In the genomic region with DNA sequence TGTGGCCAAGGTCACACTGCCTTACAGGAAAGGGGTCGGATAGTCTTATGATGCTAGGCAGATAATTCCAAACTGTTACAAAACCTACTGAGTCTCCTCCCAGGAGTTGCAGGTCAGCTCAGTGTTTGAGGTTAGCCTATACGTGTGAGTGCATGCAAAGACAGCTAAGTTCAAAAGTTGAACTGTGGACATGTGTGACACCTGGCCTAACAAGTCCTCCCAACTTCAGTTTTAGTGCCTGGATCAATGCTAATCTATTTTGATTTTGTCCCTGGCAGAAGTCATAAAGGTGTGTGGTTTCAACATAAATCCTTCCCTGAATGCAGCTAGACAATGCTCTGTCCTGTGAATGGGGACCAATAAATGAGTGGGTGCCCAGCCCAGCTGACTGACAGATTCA, we compare ENCODE assay signal across 22 mouse cellular contexts.
A peak's percentile ranks its signal among the peaks of the same experiment; 100 is the strongest.
DNase-seq lines count a peak whose midpoint lies in the region; ATAC-seq and TF ChIP-seq lines count a peak whose summit lies in the region.
"Had no signal": no experiment of that assay in that cellular context is flagged by ENCODE, and none has a peak within 500 bp of the region (broad histone marks: within the 10 kb centered on the region; RNA-seq: fewer than 3 reads in every experiment).

No protein-coding gene starts in this region.

- H3K27me3 ChIP-seq in heart, embryonic 11.5 days (ENCODE audit: control insufficient read depth, insufficient read depth, low read length): no peaks in the 10 kb centered on the region
- no peaks in the 10 kb centered on the region for H3K27me3 ChIP-seq in heart, embryonic 16.5 days (ENCODE audit: control insufficient read depth, insufficient read depth, low read length)
- no peaks in the 10 kb centered on the region for H3K27me3 ChIP-seq in intestine, postnatal 0 days (replicated peaks; ENCODE audit: control insufficient read depth, insufficient read depth, low read length)
- H3K27me3 ChIP-seq: CH12.LX, Patski had no signal

- no peak overlapping the region for H3K27ac ChIP-seq in heart, embryonic 11.5 days (ENCODE audit: low read depth, low read length)
- peak overlapping the region; percentile 33; the same call in 1 of the 2 replicates for H3K27ac ChIP-seq in heart, embryonic 16.5 days (ENCODE audit: low read length)
- H3K27ac ChIP-seq in intestine, postnatal 0 days (ENCODE audit: low read depth, low read length): no peak overlapping the region

- TF ChIP-seq CTCF in intestine, postnatal 0 days (IDR thresholded peaks at IDR 0.05; ENCODE audit: low read depth): no peak

- H3K4me1 ChIP-seq in heart, embryonic 11.5 days (ENCODE audit: control insufficient read depth, insufficient read depth, low read length): no peaks in the 10 kb centered on the region
- H3K4me1 ChIP-seq in heart, embryonic 16.5 days (ENCODE audit: control insufficient read depth, insufficient read depth, low read length): no peaks in the 10 kb centered on the region
- no peaks in the 10 kb centered on the region for H3K4me1 ChIP-seq in intestine, postnatal 0 days (replicated peaks; ENCODE audit: control insufficient read depth, insufficient read depth, low read length)

- 75% methylated on average over 2 of the region's 2 CpGs for WGBS in heart, embryonic 11.5 days (ENCODE audit: insufficient replicate concordance)
- 72% methylated on average over 2 of the region's 2 CpGs for WGBS in heart, embryonic 16.5 days
- 52% methylated on average over 2 of the region's 2 CpGs for WGBS in intestine, postnatal 0 days

- peaks cover 18% of the 10 kb centered on the region for H3K36me3 ChIP-seq in heart, embryonic 11.5 days (ENCODE audit: control insufficient read depth, insufficient read depth, low read length)
- peaks cover 35% of the 10 kb centered on the region for H3K36me3 ChIP-seq in heart, embryonic 16.5 days (ENCODE audit: control insufficient read depth, insufficient read depth)
- H3K36me3 ChIP-seq in intestine, postnatal 0 days (ENCODE audit: control insufficient read depth, insufficient read depth): peaks cover 6% of the 10 kb centered on the region

- H3K9me3 ChIP-seq in heart, embryonic 11.5 days (replicated peaks; ENCODE audit: control insufficient read depth, low read length): no peaks in the 10 kb centered on the region
- no peaks in the 10 kb centered on the region for H3K9me3 ChIP-seq in heart, embryonic 16.5 days (replicated peaks; ENCODE audit: control insufficient read depth, low read length)
- H3K9me3 ChIP-seq in intestine, postnatal 0 days (ENCODE audit: control insufficient read depth): no peaks in the 10 kb centered on the region
- H3K9me3 ChIP-seq: G1E had no signal

- ATAC-seq in heart, embryonic 11.5 days (replicated peaks; ENCODE audit: insufficient number of reproducible peaks, low FRiP score, low TSS enrichment): no peak
- ATAC-seq in heart, embryonic 16.5 days (replicated peaks; ENCODE audit: extremely low read depth, insufficient read depth, low FRiP score): no peak
- no peak for ATAC-seq in intestine, postnatal 0 days
- ATAC-seq: activated CD4-positive, CD25-positive, alpha-beta regulatory T cell, adult 4 months; CD4-positive, CD25-positive, alpha-beta regulatory T cell, adult 4 months; Patski had no signal

- intact Hi-C loops in heart, postnatal 25 days (cut with DNase I): no loop called here

- H3K4me3 ChIP-seq in heart, embryonic 11.5 days (ENCODE audit: low read depth, low read length): no peak overlapping the region
- H3K4me3 ChIP-seq in heart, embryonic 16.5 days (ENCODE audit: low read length): no peak overlapping the region
- no peak overlapping the region for H3K4me3 ChIP-seq in intestine, postnatal 0 days (ENCODE audit: low read depth, low read length)

- peak; percentile 46 for DNase-seq in heart, adult 11 months
- DNase-seq in heart, postnatal 25 days (ENCODE audit: low spot score): no peak
- DNase-seq in fat pad, adult 2 months (ENCODE audit: extremely low read depth, low read depth, low spot score): peak; percentile 51
- DNase-seq in gonadal fat pad, adult 2 months (ENCODE audit: low read depth): peak; percentile 68
- DNase-seq in layer of hippocampus, postnatal 25 days (ENCODE audit: extremely low spot score in 1 of 2, low spot score in 1 of 2): no peak
- DNase-seq: adrenal gland, adult 2 months; adrenal gland, adult 8-10 months; adrenal gland, postnatal 10 days; adrenal gland, postnatal 14 days; adrenal gland, postnatal 25 days; adrenal gland, postnatal 36 days; B cell, adult 2 months; cerebellum, adult 11 months; cerebellum, adult 11-12 months had no signal

- H3K9ac ChIP-seq in heart, embryonic 11.5 days (ENCODE audit: low read depth, low read length): no peak overlapping the region
- no peak overlapping the region for H3K9ac ChIP-seq in heart, embryonic 16.5 days (ENCODE audit: low read length)
- no peak overlapping the region for H3K9ac ChIP-seq in intestine, postnatal 0 days (ENCODE audit: low read depth, low read length)

- no peak overlapping the region for H3K4me2 ChIP-seq in heart, embryonic 11.5 days
- H3K4me2 ChIP-seq in heart, embryonic 16.5 days (ENCODE audit: low read depth, low read length): no peak overlapping the region
- no peak overlapping the region for H3K4me2 ChIP-seq in intestine, postnatal 0 days (replicated peaks; ENCODE audit: low read depth)

Comparison
In these comparisons a context has a peak if more than half of its experiments do, and no peak if none do; other contexts are left out.
1. DNase-seq: peak in heart, adult 11 months (single experiment), fat pad, adult 2 months (single experiment) and gonadal fat pad, adult 2 months (single experiment); none in heart, postnatal 25 days (single experiment) and layer of hippocampus, postnatal 25 days (0 of 2).